Mouse (Mus musculus) heart, adult 2 months (tissue): ENCODE measurements around the gene Hoxc10.

ENCODE experiments used
- CTCF ChIP-seq: fragments of 200-600 bp; IDR thresholded peaks from 2 replicates; pipeline ENCODE4 v1.8.1; 2022; ENCODE audit warnings: antibody characterized with exemption, mild to moderate bottlenecking, moderate library complexity
- EP300 ChIP-seq: fragments of 200-500 bp; IDR thresholded peaks from 2 replicates; pipeline ENCODE4 v1.6.1; 2011; ENCODE audit warnings: low read depth, low read length, control low read depth; ENCODE audit not compliant: insufficient read depth
- POLR2A ChIP-seq: fragments of 200-500 bp; IDR thresholded peaks from 2 replicates; pipeline ENCODE4 v1.6.1; 2011; ENCODE audit warnings: mild to moderate bottlenecking, low read depth, low read length, control low read depth; ENCODE audit not compliant: insufficient read depth

- TF ChIP-seq CTCF: no peak
- no peak for TF ChIP-seq POLR2A
- no peak for TF ChIP-seq EP300
Measured at GRCm38 (mm10) chr15:102966776-102967311, at the start of gene Hoxc10.
